Mouse (Mus musculus): ENCODE measurements around the gene Trpm3. TPM values are rescaled to one million over a fixed set of nuclear protein-coding genes. Genes with fewer than 3 reads are reported as not detected.

Trpm3 gene
- polyA plus RNA-seq, 1 experiment from 2014 or later, result 23.3 TPM

DNA sequence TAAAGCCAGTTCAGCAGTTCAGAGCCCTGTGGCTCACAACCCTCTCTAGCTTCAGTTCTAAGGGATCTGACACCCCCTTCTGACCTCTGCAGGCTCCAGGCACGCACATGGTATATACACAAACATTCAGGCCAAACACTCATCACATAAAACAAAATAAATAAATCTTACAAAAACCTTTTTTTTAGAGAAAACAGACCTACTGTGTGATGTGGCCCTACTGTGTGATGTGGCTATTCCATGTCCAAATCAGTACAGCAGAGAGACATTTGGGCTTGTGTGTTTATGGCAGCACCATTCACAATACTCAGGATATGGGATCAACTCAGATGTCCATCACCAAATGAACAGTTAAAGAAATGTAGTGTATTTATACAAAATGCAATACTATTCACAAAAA is 741.4 kb downstream of the Trpm3 start:
- H3K9me3 ChIP-seq (ENCODE audit: control insufficient read depth, low read length), result no peaks in the 10 kb centered on the region
- H3K4me3 ChIP-seq (ENCODE audit: low read depth, low read length), result no peak overlapping the region
- no peaks in the 10 kb centered on the region for H3K27me3 ChIP-seq (ENCODE audit: control insufficient read depth, insufficient read depth, low read length)
- no peaks in the 10 kb centered on the region for H3K36me3 ChIP-seq (ENCODE audit: control insufficient read depth, insufficient read depth, low read length)
- ATAC-seq (ENCODE audit: low read depth), result no peak
- no peak overlapping the region for H3K9ac ChIP-seq (replicated peaks; ENCODE audit: low read depth, low read length)
- WGBS, result 77% methylated on average over 1 of the region's 1 CpGs
- H3K27ac ChIP-seq (ENCODE audit: low read depth, low read length), result no peak overlapping the region
- no peaks in the 10 kb centered on the region for H3K4me1 ChIP-seq (ENCODE audit: control insufficient read depth, insufficient read depth, low read length)
- H3K4me2 ChIP-seq (ENCODE audit: low read depth, low read length), result no peak overlapping the region

DNA sequence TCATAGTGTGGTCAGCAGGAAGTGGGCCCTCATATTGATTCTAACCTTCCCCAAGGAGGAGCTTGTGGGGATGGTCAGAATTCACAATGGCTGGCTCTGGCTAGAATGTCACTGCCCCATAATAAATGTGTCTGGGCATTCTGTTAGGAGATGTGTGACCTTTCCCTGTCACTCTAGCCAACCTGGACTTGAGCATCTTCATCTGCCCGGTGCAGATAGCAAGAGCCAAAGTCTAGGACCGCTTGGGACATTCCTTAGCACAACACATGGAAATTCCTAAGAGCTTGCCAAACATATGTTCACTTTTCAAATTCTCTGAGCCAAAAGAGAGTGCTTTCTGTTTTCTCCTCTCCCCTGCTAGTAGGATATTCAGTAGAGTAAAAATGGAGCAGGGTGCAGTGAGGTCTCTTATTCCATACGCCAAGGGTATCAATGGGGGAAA is 743.8 kb downstream of the Trpm3 start:
- Histone ChIP-seq H3K4me2 (ENCODE audit: low read depth, low read length) (no peak overlapping the region), H3K9ac (replicated peaks; ENCODE audit: low read depth, low read length) (no peak overlapping the region), H3K4me1 (ENCODE audit: control insufficient read depth, insufficient read depth, low read length) (no peaks in the 10 kb centered on the region), H3K36me3 (ENCODE audit: control insufficient read depth, insufficient read depth, low read length) (no peaks in the 10 kb centered on the region), H3K27ac (ENCODE audit: low read depth, low read length) (no peak overlapping the region), H3K4me3 (ENCODE audit: low read depth, low read length) (no peak overlapping the region), H3K9me3 (ENCODE audit: control insufficient read depth, low read length) (no peaks in the 10 kb centered on the region), H3K27me3 (ENCODE audit: control insufficient read depth, insufficient read depth, low read length) (no peaks in the 10 kb centered on the region)
- ATAC-seq (ENCODE audit: low read depth), result no peak
- WGBS, result 73% methylated on average over 3 of the region's 3 CpGs

DNA sequence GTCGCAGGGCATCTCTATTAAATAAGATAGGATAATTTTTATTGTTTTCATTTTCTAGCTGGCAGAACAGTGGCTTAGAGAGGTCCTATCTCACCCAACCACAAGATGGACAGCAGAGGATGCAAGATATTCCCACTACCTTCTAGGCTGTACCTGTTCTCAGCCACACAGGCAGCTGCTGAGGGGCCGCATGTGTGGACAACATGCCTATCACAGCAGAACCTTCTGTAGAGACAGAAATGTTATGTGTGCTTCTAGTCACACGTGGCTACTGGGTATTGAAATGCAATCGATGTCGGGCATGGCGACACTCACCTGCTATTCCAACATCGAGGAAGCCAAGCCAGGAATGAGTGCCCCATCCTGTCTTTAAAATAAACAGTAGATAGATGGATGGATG is 744.3 kb downstream of the Trpm3 start:
- no peaks in the 10 kb centered on the region for H3K27me3 ChIP-seq (ENCODE audit: control insufficient read depth, insufficient read depth, low read length)

DNA sequence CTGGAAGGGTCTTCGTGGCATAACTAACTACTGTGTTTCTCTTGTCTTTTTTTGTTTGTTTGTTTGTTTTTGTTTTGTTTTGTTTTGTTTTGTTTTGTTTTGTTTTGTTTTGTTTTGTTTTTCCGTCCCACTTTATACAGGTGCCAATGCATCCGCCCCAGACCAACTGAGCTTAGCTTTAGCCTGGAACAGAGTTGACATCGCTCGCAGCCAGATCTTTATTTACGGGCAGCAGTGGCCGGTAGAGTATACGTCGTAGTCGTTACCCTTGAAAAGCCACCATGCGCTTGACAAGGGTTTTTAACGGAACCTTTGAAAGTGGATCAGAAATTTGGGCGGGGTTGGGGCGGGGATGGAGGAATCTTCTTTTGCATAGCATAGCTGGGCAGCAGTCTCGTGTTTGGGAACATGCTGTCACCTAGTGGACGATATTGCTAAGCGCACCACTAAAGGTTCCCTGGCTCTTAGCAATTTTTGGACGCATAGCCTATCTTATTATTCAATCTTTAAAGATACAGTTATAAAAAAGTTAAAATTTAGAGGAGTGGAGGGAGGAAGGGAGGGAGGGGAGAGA is 745.0 kb downstream of the Trpm3 start:
- H3K36me3 ChIP-seq (ENCODE audit: control insufficient read depth, insufficient read depth, low read length), result no peaks in the 10 kb centered on the region
- no peak overlapping the region for H3K9ac ChIP-seq (replicated peaks; ENCODE audit: low read depth, low read length)
- no peaks in the 10 kb centered on the region for H3K27me3 ChIP-seq (ENCODE audit: control insufficient read depth, insufficient read depth, low read length)
- H3K9me3 ChIP-seq (ENCODE audit: control insufficient read depth, low read length), result no peaks in the 10 kb centered on the region
- peak overlapping the region; percentile 47 for H3K4me2 ChIP-seq (ENCODE audit: low read depth, low read length)
- no peaks in the 10 kb centered on the region for H3K4me1 ChIP-seq (ENCODE audit: control insufficient read depth, insufficient read depth, low read length)
- WGBS, result 22% methylated on average over 18 of the region's 18 CpGs
- H3K4me3 ChIP-seq (ENCODE audit: low read depth, low read length), result no peak overlapping the region
- H3K27ac ChIP-seq (ENCODE audit: low read depth, low read length), result no peak overlapping the region
- peak; percentile 93 for ATAC-seq (ENCODE audit: low read depth)

More for the DNA sequence above, 744.3 kb downstream of the Trpm3 start:
- no peak overlapping the region for H3K9ac ChIP-seq (replicated peaks; ENCODE audit: low read depth, low read length)
- H3K9me3 ChIP-seq (ENCODE audit: control insufficient read depth, low read length), result no peaks in the 10 kb centered on the region
- no peak overlapping the region for H3K4me2 ChIP-seq (ENCODE audit: low read depth, low read length)
- ATAC-seq (ENCODE audit: low read depth), result no peak
- H3K36me3 ChIP-seq (ENCODE audit: control insufficient read depth, insufficient read depth, low read length), result no peaks in the 10 kb centered on the region
- H3K4me1 ChIP-seq (ENCODE audit: control insufficient read depth, insufficient read depth, low read length), result no peaks in the 10 kb centered on the region
- 91% methylated on average over 7 of the region's 7 CpGs for WGBS
- no peak overlapping the region for H3K4me3 ChIP-seq (ENCODE audit: low read depth, low read length)
- H3K27ac ChIP-seq (ENCODE audit: low read depth, low read length), result no peak overlapping the region

DNA sequence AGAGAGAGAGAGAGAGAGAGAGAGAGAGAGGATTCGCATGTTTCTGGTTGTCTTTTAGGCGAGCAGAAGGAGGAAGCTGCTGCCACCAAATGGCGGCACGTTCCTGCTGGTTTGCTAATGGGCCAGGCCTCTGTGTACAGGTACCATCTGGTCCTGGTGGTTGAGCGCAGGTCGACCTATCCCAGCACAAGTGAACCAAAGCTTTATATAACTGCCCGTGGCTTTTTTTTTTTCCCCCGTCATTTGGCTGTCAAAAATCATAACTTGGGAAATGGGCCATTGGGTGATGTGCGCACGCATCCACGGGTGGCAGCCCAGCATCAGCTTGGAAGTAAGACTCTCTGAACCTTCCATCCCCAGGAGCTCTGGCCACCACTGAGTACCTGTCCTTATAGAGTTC is 745.5 kb downstream of the Trpm3 start:
- no peaks in the 10 kb centered on the region for H3K4me1 ChIP-seq (ENCODE audit: control insufficient read depth, insufficient read depth, low read length)
- no peaks in the 10 kb centered on the region for H3K27me3 ChIP-seq (ENCODE audit: control insufficient read depth, insufficient read depth, low read length)
- H3K9me3 ChIP-seq (ENCODE audit: control insufficient read depth, low read length), result no peaks in the 10 kb centered on the region
- WGBS, result 48% methylated on average over 11 of the region's 11 CpGs
- no peak overlapping the region for H3K27ac ChIP-seq (ENCODE audit: low read depth, low read length)
- peak; percentile 81; the same call in 1 of the 2 replicates for ATAC-seq (ENCODE audit: low read depth)
- H3K4me2 ChIP-seq (ENCODE audit: low read depth, low read length), result peak overlapping the region; percentile 47; the same call in 1 of the 2 replicates
- H3K4me3 ChIP-seq (ENCODE audit: low read depth, low read length), result no peak overlapping the region
- no peaks in the 10 kb centered on the region for H3K36me3 ChIP-seq (ENCODE audit: control insufficient read depth, insufficient read depth, low read length)
- no peak overlapping the region for H3K9ac ChIP-seq (replicated peaks; ENCODE audit: low read depth, low read length)

DNA sequence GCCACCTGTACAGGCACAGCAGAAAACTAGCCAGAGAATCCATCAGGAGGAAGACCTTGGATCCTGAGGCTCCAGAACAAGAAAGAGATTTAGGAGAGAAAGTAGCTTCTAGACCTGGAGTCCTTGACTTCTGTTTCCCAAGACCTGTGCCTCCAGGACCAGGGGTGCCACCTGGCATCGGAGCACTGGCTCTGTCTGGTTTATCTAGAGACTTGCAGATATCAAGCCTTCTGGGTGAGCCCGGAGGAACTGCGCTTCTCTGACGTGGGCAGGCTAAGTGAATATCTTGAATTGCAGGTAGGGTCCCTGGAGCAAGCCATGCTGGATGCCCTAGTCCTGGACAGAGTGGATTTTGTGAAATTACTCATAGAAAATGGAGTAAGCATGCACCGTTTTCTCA is 746.2 kb downstream of the Trpm3 start:
- WGBS, result 95% methylated on average over 5 of the region's 5 CpGs
- Histone ChIP-seq H3K27me3 (ENCODE audit: control insufficient read depth, insufficient read depth, low read length) (no peaks in the 10 kb centered on the region), H3K9ac (replicated peaks; ENCODE audit: low read depth, low read length) (no peak overlapping the region), H3K9me3 (ENCODE audit: control insufficient read depth, low read length) (no peaks in the 10 kb centered on the region), H3K36me3 (ENCODE audit: control insufficient read depth, insufficient read depth, low read length) (no peaks in the 10 kb centered on the region), H3K4me3 (ENCODE audit: low read depth, low read length) (no peak overlapping the region), H3K4me2 (ENCODE audit: low read depth, low read length) (no peak overlapping the region), H3K27ac (ENCODE audit: low read depth, low read length) (no peak overlapping the region), H3K4me1 (ENCODE audit: control insufficient read depth, insufficient read depth, low read length) (no peaks in the 10 kb centered on the region)
- ATAC-seq (ENCODE audit: low read depth), result no peak

DNA sequence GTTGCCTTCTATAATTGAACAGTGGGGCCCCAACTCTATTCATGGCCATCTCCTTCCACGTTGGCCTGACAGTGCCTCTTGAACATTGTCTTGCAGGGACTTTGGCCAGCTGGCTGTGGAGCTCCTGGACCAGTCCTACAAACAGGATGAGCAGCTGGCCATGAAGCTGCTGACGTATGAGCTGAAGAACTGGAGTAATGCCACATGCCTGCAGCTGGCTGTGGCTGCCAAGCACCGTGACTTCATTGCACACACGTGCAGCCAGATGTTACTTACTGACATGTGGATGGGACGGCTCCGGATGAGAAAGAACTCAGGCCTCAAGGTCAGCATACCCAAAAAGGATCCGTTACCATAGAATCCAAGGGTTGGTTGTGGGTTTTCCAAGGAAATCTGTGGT is 763.0 kb downstream of the Trpm3 start:
- no peaks in the 10 kb centered on the region for H3K27me3 ChIP-seq (ENCODE audit: control insufficient read depth, insufficient read depth, low read length)
- 97% methylated on average over 7 of the region's 7 CpGs for WGBS
- H3K9me3 ChIP-seq (ENCODE audit: control insufficient read depth, low read length), result no peaks in the 10 kb centered on the region
- no peaks in the 10 kb centered on the region for H3K36me3 ChIP-seq (ENCODE audit: control insufficient read depth, insufficient read depth, low read length)
- ATAC-seq (ENCODE audit: low read depth), result no peak
- no peak overlapping the region for H3K4me3 ChIP-seq (ENCODE audit: low read depth, low read length)
- H3K4me1 ChIP-seq (ENCODE audit: control insufficient read depth, insufficient read depth, low read length), result no peaks in the 10 kb centered on the region
- H3K27ac ChIP-seq (ENCODE audit: low read depth, low read length), result no peak overlapping the region
- no peak overlapping the region for H3K4me2 ChIP-seq (ENCODE audit: low read depth, low read length)
- H3K9ac ChIP-seq (replicated peaks; ENCODE audit: low read depth, low read length), result no peak overlapping the region

DNA sequence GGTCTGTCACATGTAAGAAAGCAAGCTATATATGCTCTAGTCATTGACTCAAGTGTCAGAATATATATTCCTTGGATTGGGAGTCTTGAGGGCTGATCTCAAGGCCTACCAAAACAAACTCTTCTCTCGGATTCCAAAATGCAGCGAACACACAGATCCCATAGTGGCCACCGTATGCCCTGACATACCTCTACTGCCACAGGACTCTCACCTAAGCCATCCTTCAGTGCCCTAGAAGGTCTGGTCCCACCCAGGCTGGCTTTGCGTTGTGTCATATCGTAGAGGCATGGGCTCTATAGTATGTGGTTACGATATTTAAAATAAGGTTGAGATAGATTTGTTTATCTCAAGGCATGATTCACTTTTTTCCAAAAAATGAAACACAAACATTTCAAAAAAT is 763.5 kb downstream of the Trpm3 start:
- Histone ChIP-seq H3K9ac (replicated peaks; ENCODE audit: low read depth, low read length) (no peak overlapping the region), H3K4me1 (ENCODE audit: control insufficient read depth, insufficient read depth, low read length) (no peaks in the 10 kb centered on the region), H3K27me3 (ENCODE audit: control insufficient read depth, insufficient read depth, low read length) (no peaks in the 10 kb centered on the region), H3K27ac (ENCODE audit: low read depth, low read length) (no peak overlapping the region), H3K9me3 (ENCODE audit: control insufficient read depth, low read length) (no peaks in the 10 kb centered on the region), H3K4me3 (ENCODE audit: low read depth, low read length) (no peak overlapping the region), H3K4me2 (ENCODE audit: low read depth, low read length) (no peak overlapping the region), H3K36me3 (ENCODE audit: control insufficient read depth, insufficient read depth, low read length) (no peaks in the 10 kb centered on the region)
- WGBS, result 97% methylated on average over 6 of the region's 6 CpGs
- ATAC-seq (ENCODE audit: low read depth), result no peak

DNA sequence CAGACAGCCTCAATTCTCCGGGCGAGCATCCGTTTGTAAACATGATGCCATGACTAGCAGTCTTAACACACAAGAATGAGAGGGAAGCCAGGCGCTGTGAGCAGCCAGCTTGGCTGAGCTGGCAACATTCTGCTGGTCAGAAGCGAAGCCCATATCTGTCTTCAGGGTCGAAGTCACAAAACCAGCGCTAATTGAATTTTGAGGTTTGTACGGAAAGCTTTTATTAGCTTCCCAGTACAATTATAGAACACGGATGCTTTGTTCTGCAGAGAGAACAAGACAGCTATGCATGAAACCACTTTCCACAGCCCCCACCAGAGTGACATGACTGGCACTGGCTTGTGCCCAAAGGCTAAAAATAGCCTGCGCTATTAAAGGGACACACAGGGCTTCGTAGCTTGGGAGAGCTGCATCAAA is 766.2 kb downstream of the Trpm3 start:
- Histone ChIP-seq H3K27me3 (ENCODE audit: control insufficient read depth, insufficient read depth, low read length) (no peaks in the 10 kb centered on the region), H3K27ac (ENCODE audit: low read depth, low read length) (peak overlapping the region; percentile 44; the same call in 1 of the 2 replicates), H3K36me3 (ENCODE audit: control insufficient read depth, insufficient read depth, low read length) (no peaks in the 10 kb centered on the region), H3K9ac (replicated peaks; ENCODE audit: low read depth, low read length) (no peak overlapping the region), H3K4me2 (ENCODE audit: low read depth, low read length) (no peak overlapping the region), H3K9me3 (ENCODE audit: control insufficient read depth, low read length) (no peaks in the 10 kb centered on the region), H3K4me3 (ENCODE audit: low read depth, low read length) (no peak overlapping the region), H3K4me1 (ENCODE audit: control insufficient read depth, insufficient read depth, low read length) (no peaks in the 10 kb centered on the region)
- WGBS, result 57% methylated on average over 11 of the region's 11 CpGs
- ATAC-seq (ENCODE audit: low read depth), result peak; percentile 83

All from neural tube, embryonic 14.5 days (tissue).